Mouse (Mus musculus) cerebellum, adult 2 months (tissue): Measurements from ENCODE around the gene 2900026A02Rik.

Experiments
- CTCF ChIP-seq: fragments of 200-500 bp; IDR thresholded peaks from 2 replicates; pipeline ENCODE4 v1.5.1; 2011; ENCODE audit warnings: low read depth, mild to moderate bottlenecking, control low read depth, low read length, moderate library complexity, borderline replicate concordance; ENCODE audit not compliant: insufficient read depth
- POLR2A ChIP-seq: fragments of 200-500 bp; IDR thresholded peaks from 2 replicates; pipeline ENCODE4 v1.6.1; 2011; ENCODE audit warnings: low read length, control low read depth, borderline replicate concordance; ENCODE audit not compliant: insufficient read depth

DNA sequence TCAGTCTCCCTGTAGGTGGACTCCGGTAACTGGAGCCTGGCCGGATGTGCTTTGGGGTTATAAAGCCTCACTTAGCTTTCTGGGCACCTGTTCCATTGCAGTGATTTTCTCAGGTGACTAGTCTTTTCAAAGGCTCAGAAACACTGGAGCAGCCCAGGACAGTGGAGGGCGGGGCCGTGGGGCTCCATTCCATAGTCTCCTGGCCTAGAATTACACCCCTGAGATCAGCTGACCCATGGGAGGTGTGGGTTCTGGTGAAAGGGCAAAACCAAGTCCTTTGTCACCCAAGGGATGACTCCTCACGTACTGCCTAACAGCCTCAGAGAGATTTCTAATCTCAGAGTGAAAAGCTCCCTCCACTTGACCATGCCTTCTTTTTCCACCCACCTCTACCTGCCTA, 9.2 kb upstream of the 2900026A02Rik start:
- no peak for TF ChIP-seq POLR2A
- TF ChIP-seq CTCF, result no peak
